Mouse (Mus musculus): ENCODE results near the gene Trim3. TPM values are rescaled to one million over a fixed set of nuclear protein-coding genes. Genes with fewer than 3 reads are reported as not detected.
A peak's percentile ranks its signal among the peaks of the same experiment; 100 is the strongest.

Trim3 gene
- polyA plus RNA-seq (2015; fragmentation: Nextera tagmentation; extraction: Ambion mirVana), result 24.2 and 24.5 TPM in 2 replicates

DNA sequence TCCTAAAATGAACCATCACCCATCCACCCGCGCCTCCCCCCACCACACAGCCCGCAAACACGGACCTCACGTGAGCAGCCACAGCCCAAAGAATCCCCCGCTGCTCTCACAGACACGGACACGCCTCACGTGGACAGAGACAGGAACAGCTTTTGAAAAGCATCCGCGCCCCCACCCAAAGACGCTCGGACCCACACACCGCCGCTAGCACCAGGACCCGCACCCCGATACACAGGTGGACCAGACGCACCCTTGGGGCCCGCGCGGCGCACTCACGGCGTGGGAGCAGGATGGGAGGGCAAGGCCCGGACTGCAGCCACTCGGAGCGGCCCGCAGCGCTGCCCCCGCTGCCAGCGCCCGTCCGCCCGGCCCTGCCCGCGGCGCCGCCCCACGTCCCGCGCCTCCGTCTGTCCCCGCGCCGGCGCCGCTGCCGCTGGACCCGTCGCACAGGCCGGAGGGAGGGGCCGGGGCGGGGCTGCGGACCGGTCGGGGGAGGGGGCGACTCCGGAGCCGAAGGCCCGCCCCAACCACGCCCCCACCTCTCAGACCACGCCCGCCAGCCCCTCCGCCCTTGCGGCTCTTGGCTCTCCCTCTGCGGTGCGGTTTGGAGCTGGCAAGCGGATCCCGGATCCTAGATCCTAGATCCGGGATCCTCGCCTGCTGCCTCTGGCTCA is at the start of gene Trim3:
Trim3 (minus strand) TSS at position 445 of the 674 bp plus-strand sequence.
- under 1% methylated on average over 60 of the region's 71 CpGs for WGBS

GRCm38 (mm10) chr7:105650639-105651435 is 17.5 kb upstream of the Trim3 start, which contains the start of gene Dnhd1:
Gene Dnhd1 (plus strand): TSS chr7:105650827.
- Histone ChIP-seq H3K27me3 (replicated peaks) (no peaks in the 10 kb centered on the region), H3K27ac (replicated peaks) (peak within 1 kb of the TSS; percentile 57; the same call in 1 of the 2 replicates), H3K9ac (peak within 1 kb of the TSS; percentile 78), H3K4me3 (peak within 1 kb of the TSS; percentile 51), H3K36me3 (peaks cover 9% of the 10 kb centered on the region), H3K4me1 (peaks cover 11% of the 10 kb centered on the region), H3K4me2 (peak within 1 kb of the TSS; percentile 87), H3K9me3 (no peaks in the 10 kb centered on the region)
- peak; percentile 87 for ATAC-seq (ENCODE audit: extremely low read depth, insufficient number of reproducible peaks, low FRiP score, low TSS enrichment)
- WGBS, result 2% methylated on average over 17 of the region's 17 CpGs

More for the DNA sequence above, at the start of gene Trim3:
- peaks cover 29% of the 10 kb centered on the region for H3K36me3 ChIP-seq
- peak within 1 kb of the TSS; percentile 95 for H3K9ac ChIP-seq
- H3K4me3 ChIP-seq, result peak within 1 kb of the TSS; percentile 93
- H3K27me3 ChIP-seq (replicated peaks), result no peaks in the 10 kb centered on the region
- H3K9me3 ChIP-seq, result no peaks in the 10 kb centered on the region
- peaks cover 59% of the 10 kb centered on the region for H3K4me1 ChIP-seq
- peak within 1 kb of the TSS; percentile 90 for H3K4me2 ChIP-seq
- peak; percentile 92 for ATAC-seq (ENCODE audit: extremely low read depth, insufficient number of reproducible peaks, low FRiP score, low TSS enrichment)
- H3K27ac ChIP-seq (replicated peaks), result peak within 1 kb of the TSS; percentile 71

DNA sequence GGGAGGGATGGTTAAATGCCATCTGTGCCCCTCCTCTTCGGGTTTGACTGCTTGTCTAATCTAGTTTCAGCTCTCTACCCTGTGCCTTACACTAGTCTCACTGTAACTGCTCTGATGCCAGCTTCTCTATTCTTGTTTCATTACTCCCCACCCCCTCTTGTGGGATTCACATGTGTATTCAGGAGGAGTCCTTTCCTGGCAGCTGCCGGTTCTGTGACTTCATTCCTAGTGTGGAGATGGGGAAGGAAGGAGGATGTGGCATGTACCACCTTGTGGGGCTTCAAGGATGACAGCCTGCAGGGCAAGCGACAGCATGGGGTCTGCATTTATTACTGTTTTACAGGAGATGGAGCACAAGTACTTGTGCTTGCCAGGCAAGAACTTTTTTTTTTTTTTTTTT is 8.6 kb upstream of the Trim3 start:
- Histone ChIP-seq H3K4me2 (peak overlapping the region; percentile 89), H3K4me1 (peaks cover 34% of the 10 kb centered on the region), H3K4me3 (peak overlapping the region; percentile 75), H3K9ac (peak overlapping the region; percentile 90; the same call in 1 of the 2 replicates), H3K27ac (replicated peaks) (peak overlapping the region; percentile 30; the same call in 1 of the 2 replicates), H3K9me3 (no peaks in the 10 kb centered on the region), H3K36me3 (peaks cover 53% of the 10 kb centered on the region), H3K27me3 (replicated peaks) (no peaks in the 10 kb centered on the region)
- ATAC-seq (ENCODE audit: extremely low read depth, insufficient number of reproducible peaks, low FRiP score, low TSS enrichment), result no peak
- WGBS, result 73% methylated on average over 3 of the region's 3 CpGs

DNA sequence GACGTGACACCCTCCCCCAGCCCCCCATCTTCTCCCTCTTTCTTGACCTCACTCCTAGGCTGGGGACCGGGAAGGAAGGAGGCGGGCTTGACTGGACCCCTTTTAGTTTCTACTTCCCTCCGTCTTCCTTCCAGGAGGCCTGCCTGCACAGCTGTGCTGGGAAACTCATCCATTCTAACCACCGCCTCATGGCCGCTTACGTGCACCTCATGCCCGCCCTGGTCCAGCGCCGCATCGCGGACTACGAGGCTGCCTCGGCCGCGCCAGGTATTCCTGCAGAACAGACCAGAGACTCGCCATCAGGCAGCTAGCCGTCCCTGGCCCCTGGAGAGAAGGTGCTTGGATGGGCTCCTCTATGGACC is 7.5 kb upstream of the Trim3 start:
- H3K9ac ChIP-seq, result peak overlapping the region; percentile 90
- WGBS, result under 1% methylated on average over 18 of the region's 18 CpGs
- H3K27ac ChIP-seq (replicated peaks), result peak overlapping the region; percentile 91
- H3K4me3 ChIP-seq, result peak overlapping the region; percentile 75
- no peaks in the 10 kb centered on the region for H3K9me3 ChIP-seq
- peaks cover 34% of the 10 kb centered on the region for H3K4me1 ChIP-seq
- no peaks in the 10 kb centered on the region for H3K27me3 ChIP-seq (replicated peaks)
- peak; percentile 7; the same call in 1 of the 2 replicates for ATAC-seq (ENCODE audit: extremely low read depth, insufficient number of reproducible peaks, low FRiP score, low TSS enrichment)
- peak overlapping the region; percentile 89 for H3K4me2 ChIP-seq
- peaks cover 60% of the 10 kb centered on the region for H3K36me3 ChIP-seq

DNA sequence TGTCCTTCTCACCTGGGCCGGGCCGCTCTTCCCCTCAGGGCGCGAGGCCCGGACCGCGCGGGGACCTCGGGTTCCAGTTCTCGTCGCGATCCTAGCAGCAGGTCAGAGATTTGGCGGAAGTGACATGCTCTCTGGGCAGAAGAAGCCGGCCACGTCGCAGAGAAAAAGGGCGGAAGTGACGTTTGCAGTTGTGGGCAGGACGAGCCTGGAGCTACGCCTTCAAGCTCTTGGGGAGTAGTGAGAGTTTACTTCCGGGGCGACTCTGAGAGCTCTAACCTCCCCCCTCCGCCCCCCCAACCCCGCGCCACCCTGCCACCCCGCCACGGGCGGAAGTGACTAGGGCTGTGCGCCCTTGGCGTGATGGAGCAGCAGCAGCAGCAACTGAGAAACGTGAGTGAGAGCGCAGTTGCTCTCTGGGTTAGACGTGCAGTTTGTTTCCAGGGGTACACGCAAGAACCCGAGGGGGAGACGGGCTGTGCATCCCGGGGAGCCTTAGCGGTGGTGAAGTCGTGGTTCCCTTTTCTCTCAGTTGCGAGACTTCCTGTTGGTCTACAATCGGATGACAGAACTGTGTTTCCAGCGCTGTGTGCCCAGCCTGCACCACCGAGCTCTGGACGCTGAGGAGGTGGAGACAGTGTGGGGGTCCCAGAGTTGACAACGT is 7.0 kb upstream of the Trim3 start, which contains the start of the genes Arfip2 and Gm45799:
Arfip2 (minus strand) TSS at position 184 of the 661 bp plus-strand sequence.
Gm45799 (plus strand) TSS at position 320 of the 661 bp plus-strand sequence.
- peaks cover 34% of the 10 kb centered on the region for H3K4me1 ChIP-seq
- peak within 1 kb of the TSS; percentile 89 for H3K4me2 ChIP-seq
- H3K27ac ChIP-seq (replicated peaks), result peak within 1 kb of the TSS; percentile 91
- H3K9me3 ChIP-seq, result no peaks in the 10 kb centered on the region
- peak; percentile 87 for ATAC-seq (ENCODE audit: extremely low read depth, insufficient number of reproducible peaks, low FRiP score, low TSS enrichment)
- H3K4me3 ChIP-seq, result peak within 1 kb of the TSS; percentile 75
- peaks cover 63% of the 10 kb centered on the region for H3K36me3 ChIP-seq
- peak within 1 kb of the TSS; percentile 90 for H3K9ac ChIP-seq
- under 1% methylated on average over 45 of the region's 45 CpGs for WGBS
- H3K27me3 ChIP-seq (replicated peaks), result no peaks in the 10 kb centered on the region

GRCm38 (mm10) chr7:105639756-105640155 is 6.4 kb upstream of the Trim3 start, which contains the start of gene Timm10b:
Gene Timm10b (plus strand): TSS chr7:105640056.
- Histone ChIP-seq H3K36me3 (peaks cover 63% of the 10 kb centered on the region), H3K4me3 (peak within 1 kb of the TSS; percentile 75), H3K9ac (peak within 1 kb of the TSS; percentile 90), H3K9me3 (no peaks in the 10 kb centered on the region), H3K4me1 (peaks cover 35% of the 10 kb centered on the region), H3K27me3 (replicated peaks) (no peaks in the 10 kb centered on the region), H3K4me2 (peak within 1 kb of the TSS; percentile 89), H3K27ac (replicated peaks) (peak within 1 kb of the TSS; percentile 91)
- 3% methylated on average over 2 of the region's 2 CpGs for WGBS
- no peak for ATAC-seq (ENCODE audit: extremely low read depth, insufficient number of reproducible peaks, low FRiP score, low TSS enrichment)

GRCm38 (mm10) chr7:105639304-105639703 is 5.9 kb upstream of the Trim3 start:
- ATAC-seq (ENCODE audit: extremely low read depth, insufficient number of reproducible peaks, low FRiP score, low TSS enrichment), result no peak
- Histone ChIP-seq H3K9ac (peak overlapping the region; percentile 90), H3K4me1 (peaks cover 39% of the 10 kb centered on the region), H3K27me3 (replicated peaks) (no peaks in the 10 kb centered on the region), H3K4me3 (peak overlapping the region; percentile 75), H3K4me2 (peak overlapping the region; percentile 89), H3K27ac (replicated peaks) (0 out of 2 replicates have a peak overlapping the region, but pooled peaks have one; percentile 53), H3K9me3 (no peaks in the 10 kb centered on the region), H3K36me3 (peaks cover 62% of the 10 kb centered on the region)
- 52% methylated on average over 9 of the region's 9 CpGs for WGBS

GRCm38 (mm10) chr7:105638776-105639175 is 5.4 kb upstream of the Trim3 start:
- Histone ChIP-seq H3K36me3 (peaks cover 56% of the 10 kb centered on the region), H3K9ac (peak overlapping the region; percentile 90; the same call in 1 of the 2 replicates), H3K9me3 (no peaks in the 10 kb centered on the region), H3K4me3 (no peak overlapping the region; the same call in 1 of the 2 replicates), H3K4me2 (peak overlapping the region; percentile 89), H3K4me1 (peaks cover 44% of the 10 kb centered on the region), H3K27ac (replicated peaks) (no peak overlapping the region), H3K27me3 (replicated peaks) (no peaks in the 10 kb centered on the region)
- 85% methylated on average over 6 of the region's 6 CpGs for WGBS
- ATAC-seq (ENCODE audit: extremely low read depth, insufficient number of reproducible peaks, low FRiP score, low TSS enrichment), result no peak

- H3K27ac ChIP-seq (replicated peaks), result no peak overlapping the region
- H3K27me3 ChIP-seq (replicated peaks), result no peaks in the 10 kb centered on the region
- H3K4me3 ChIP-seq, result no peak overlapping the region; the same call in 1 of the 2 replicates
- H3K36me3 ChIP-seq, result peaks cover 34% of the 10 kb centered on the region
- H3K4me2 ChIP-seq, result no peak overlapping the region
- peaks cover 50% of the 10 kb centered on the region for H3K4me1 ChIP-seq
- no peak overlapping the region for H3K9ac ChIP-seq
- WGBS, result 82% methylated on average over 2 of the region's 2 CpGs
- no peak for ATAC-seq (ENCODE audit: extremely low read depth, insufficient number of reproducible peaks, low FRiP score, low TSS enrichment)
- H3K9me3 ChIP-seq, result no peaks in the 10 kb centered on the region
These were observed 2.4 kb upstream of the Trim3 start for GRCm38 (mm10) chr7:105635726-105636125.

- WGBS, result 62% methylated on average over 9 of the region's 9 CpGs
- peak overlapping the region; percentile 93 for H3K4me3 ChIP-seq
These were observed 1.0 kb upstream of the Trim3 start for GRCm38 (mm10) chr7:105634272-105634920.

More at GRCm38 (mm10) chr7:105634272-105634920, 1.0 kb upstream of the Trim3 start:
- H3K27me3 ChIP-seq (replicated peaks), result no peaks in the 10 kb centered on the region
- no peak for ATAC-seq (ENCODE audit: extremely low read depth, insufficient number of reproducible peaks, low FRiP score, low TSS enrichment)
- H3K4me1 ChIP-seq, result peaks cover 58% of the 10 kb centered on the region
- peak overlapping the region; percentile 95 for H3K9ac ChIP-seq
- peak overlapping the region; percentile 90 for H3K4me2 ChIP-seq
- H3K27ac ChIP-seq (replicated peaks), result peak overlapping the region; percentile 71; the same call in 1 of the 2 replicates
- peaks cover 34% of the 10 kb centered on the region for H3K36me3 ChIP-seq
- H3K9me3 ChIP-seq, result no peaks in the 10 kb centered on the region
